Mouse (Mus musculus) stomach, embryonic 16.5 days (tissue): ENCODE data around the gene Ccr5. TPM values are rescaled to one million over a fixed set of nuclear protein-coding genes. Genes with fewer than 3 reads are reported as not detected.

Experiments
- ATAC-seq: fragments of 200-750 bp; cut with Nextera tagmentation; 2 replicates; pipeline ENCODE4 v1.8.0; 2017; ENCODE audit warnings: moderate number of reproducible peaks, moderate TSS enrichment; ENCODE audit not compliant: insufficient read depth, low FRiP score
- H3K27ac ChIP-seq: fragments of 300-500 bp; sonication (generic); 2 replicates; pipeline ENCODE4 v1.5.1; 2014; ENCODE audit warnings: low read length
- H3K27me3 ChIP-seq: fragments of 300-500 bp; sonication (generic); 2 replicates; pipeline ENCODE4 v1.6.1; 2014; ENCODE audit warnings: low read length, control low read depth, mixed read lengths; ENCODE audit not compliant: control insufficient read depth, insufficient read depth
- H3K36me3 ChIP-seq: fragments of 300-500 bp; sonication (generic); 2 replicates; pipeline ENCODE4 v1.6.1; 2014; ENCODE audit warnings: low read length; ENCODE audit not compliant: control insufficient read depth, insufficient read depth
- H3K4me1 ChIP-seq: fragments of 300-500 bp; sonication (generic); 2 replicates; pipeline ENCODE4 v1.6.1; 2014; ENCODE audit warnings: low read length, control low read depth, mixed read lengths; ENCODE audit not compliant: control insufficient read depth, insufficient read depth
- H3K4me2 ChIP-seq: fragments of 300-500 bp; sonication (generic); 2 replicates; pipeline ENCODE4 v1.6.1; 2014; ENCODE audit warnings: low read depth, low read length, mixed read lengths
- H3K4me3 ChIP-seq: fragments of 300-500 bp; sonication (generic); replicated peaks from 2 replicates; pipeline ENCODE4 v1.5.1; 2014; ENCODE audit warnings: mild to moderate bottlenecking, low read length
- H3K9ac ChIP-seq: fragments of 300-500 bp; sonication (generic); 2 replicates; pipeline ENCODE4 v1.6.1; 2014; ENCODE audit warnings: low read length
- H3K9me3 ChIP-seq: fragments of 300-500 bp; sonication (generic); replicated peaks from 2 replicates; pipeline ENCODE4 v1.6.1; 2016; ENCODE audit warnings: low read length, control low read depth; ENCODE audit not compliant: control insufficient read depth
- WGBS: fragments of 180-500 bp; shearing (Covaris S2); extraction: QIAGEN DNeasy Blood & Tissue Kit; methylation state at CpG from one replicate; pipeline ENCODE4 v1.1.7; 2014; 5-methylcytosine and 5-hydroxymethylcytosine counted together
- polyA plus RNA-seq: library from polyadenylated mRNA; unstranded; fragments of >200 nt; fragmentation: Nextera tagmentation; extraction: Ambion mirVana; gene quantifications from 2 replicates; pipeline ENCODE4 v1.2.1, GENCODE M21; 2015

Ccr5 gene
- polyA plus RNA-seq, 1 experiment from 2014 or later: 1.2 TPM

- Histone ChIP-seq H3K4me3 (no peak overlapping the region), H3K4me2 (no peak overlapping the region), H3K36me3 (no peaks in the 10 kb centered on the region), H3K4me1 (no peaks in the 10 kb centered on the region), H3K27me3 (no peaks in the 10 kb centered on the region), H3K27ac (no peak overlapping the region), H3K9me3 (no peaks in the 10 kb centered on the region), H3K9ac (no peak overlapping the region)
- ATAC-seq: no peak
These were observed 14.1 kb upstream of the Ccr5 start for GRCm38 (mm10) chr9:124107232-124107631.

DNA sequence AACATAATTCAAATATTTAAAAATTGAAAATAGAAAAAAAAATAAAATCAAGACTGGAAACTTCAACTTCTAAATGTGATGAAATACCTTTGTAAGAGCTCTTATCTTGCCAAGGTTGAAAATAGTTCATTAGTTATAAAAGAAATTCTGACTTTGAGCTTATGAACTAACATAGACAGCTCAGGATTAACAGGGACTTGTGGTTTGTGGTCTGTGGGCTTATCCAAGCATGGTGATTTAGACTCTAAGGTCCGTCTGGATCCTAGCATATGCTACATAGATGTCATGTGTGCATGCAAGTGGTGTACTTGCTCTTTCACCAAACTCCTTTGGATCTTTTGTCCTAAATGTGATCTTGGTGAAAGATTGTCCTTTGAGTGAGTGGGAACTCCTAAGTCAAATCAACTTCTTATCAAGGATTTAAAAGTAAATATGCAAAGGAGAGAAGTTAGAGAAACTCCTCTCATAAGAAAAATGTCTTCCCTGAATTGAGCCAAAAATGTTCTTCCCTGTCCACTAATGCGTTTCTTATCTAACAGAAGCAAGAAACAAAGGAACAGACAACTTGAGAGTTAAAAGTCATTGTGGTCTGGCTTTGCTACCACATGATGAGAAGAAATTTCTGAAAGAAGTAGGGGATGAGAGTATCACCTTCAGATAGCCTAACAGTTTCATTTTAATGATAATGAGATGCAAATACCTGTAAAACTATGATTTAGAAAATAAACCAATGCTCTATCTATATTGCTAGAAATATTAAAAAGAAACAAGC lies 12.8 kb upstream of the Ccr5 start:
- Histone ChIP-seq H3K27me3 (no peaks in the 10 kb centered on the region), H3K9ac (no peak overlapping the region), H3K27ac (no peak overlapping the region), H3K4me2 (no peak overlapping the region), H3K4me1 (no peaks in the 10 kb centered on the region), H3K9me3 (no peaks in the 10 kb centered on the region), H3K36me3 (no peaks in the 10 kb centered on the region), H3K4me3 (no peak overlapping the region)
- ATAC-seq: no peak
- 50% methylated on average over 2 of the region's 2 CpGs for WGBS

- H3K9ac ChIP-seq: no peak overlapping the region
- H3K27me3 ChIP-seq: no peaks in the 10 kb centered on the region
- no peaks in the 10 kb centered on the region for H3K4me1 ChIP-seq
- no peak overlapping the region for H3K4me2 ChIP-seq
- H3K4me3 ChIP-seq: no peak overlapping the region
- WGBS: 81% methylated on average over 1 of the region's 1 CpGs
- no peaks in the 10 kb centered on the region for H3K36me3 ChIP-seq
- no peak overlapping the region for H3K27ac ChIP-seq
- H3K9me3 ChIP-seq: no peaks in the 10 kb centered on the region
- no peak for ATAC-seq
These were observed 9.3 kb upstream of the Ccr5 start for GRCm38 (mm10) chr9:124111997-124112396.

DNA sequence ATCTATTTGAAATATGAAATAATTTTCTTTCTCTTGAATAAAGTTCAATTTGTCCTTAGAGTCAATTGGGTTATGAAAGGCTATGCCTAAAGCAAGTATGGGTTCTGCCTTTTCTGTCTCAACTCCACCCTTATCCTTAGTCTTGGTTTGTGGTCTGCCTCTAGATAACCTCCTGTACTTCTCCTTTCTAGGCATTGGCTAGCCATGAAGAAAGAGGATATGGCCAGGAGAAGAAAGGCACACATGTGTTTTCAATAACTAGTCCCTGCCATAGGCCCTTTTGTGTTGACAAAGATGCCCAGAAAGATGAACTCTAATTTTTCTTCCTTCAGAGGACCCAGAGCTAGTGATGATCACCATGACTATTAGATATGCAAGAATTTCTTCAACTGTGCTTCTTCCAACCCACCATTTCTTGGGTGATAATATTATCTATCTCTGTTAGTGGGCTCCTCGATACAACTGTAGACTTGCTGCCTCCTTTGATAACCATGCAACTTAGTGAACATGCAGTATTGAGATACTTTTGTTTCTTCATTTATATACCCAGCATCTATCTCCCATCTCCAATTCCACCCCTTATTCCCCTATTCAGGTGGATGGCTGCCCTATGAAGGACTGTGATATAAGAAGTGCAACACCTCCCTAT lies 8.6 kb upstream of the Ccr5 start:
- no peaks in the 10 kb centered on the region for H3K9me3 ChIP-seq
- no peaks in the 10 kb centered on the region for H3K27me3 ChIP-seq
- ATAC-seq: no peak
- H3K27ac ChIP-seq: no peak overlapping the region
- WGBS: 91% methylated on average over 1 of the region's 1 CpGs
- H3K4me1 ChIP-seq: no peaks in the 10 kb centered on the region
- H3K4me2 ChIP-seq: no peak overlapping the region
- H3K4me3 ChIP-seq: no peak overlapping the region
- no peaks in the 10 kb centered on the region for H3K36me3 ChIP-seq
- H3K9ac ChIP-seq: no peak overlapping the region

- H3K27ac ChIP-seq: no peak overlapping the region
- no peak overlapping the region for H3K9ac ChIP-seq
- no peaks in the 10 kb centered on the region for H3K9me3 ChIP-seq
- no peaks in the 10 kb centered on the region for H3K4me1 ChIP-seq
- no peak overlapping the region for H3K4me3 ChIP-seq
- no peak for ATAC-seq
- H3K27me3 ChIP-seq: no peaks in the 10 kb centered on the region
- 62% methylated on average over 1 of the region's 1 CpGs for whole genome bisulfite sequencing
- H3K36me3 ChIP-seq: no peaks in the 10 kb centered on the region
- no peak overlapping the region for H3K4me2 ChIP-seq
These were observed 7.6 kb upstream of the Ccr5 start for GRCm38 (mm10) chr9:124113777-124114176.

GRCm38 (mm10) chr9:124118489-124118888 lies 2.9 kb upstream of the Ccr5 start:
- Histone ChIP-seq H3K4me3 (no peak overlapping the region), H3K4me1 (no peaks in the 10 kb centered on the region), H3K27ac (no peak overlapping the region), H3K9ac (no peak overlapping the region), H3K36me3 (no peaks in the 10 kb centered on the region), H3K9me3 (no peaks in the 10 kb centered on the region), H3K27me3 (no peaks in the 10 kb centered on the region), H3K4me2 (no peak overlapping the region)
- ATAC-seq: no peak
- 86% methylated on average over 1 of the region's 1 CpGs for WGBS

DNA sequence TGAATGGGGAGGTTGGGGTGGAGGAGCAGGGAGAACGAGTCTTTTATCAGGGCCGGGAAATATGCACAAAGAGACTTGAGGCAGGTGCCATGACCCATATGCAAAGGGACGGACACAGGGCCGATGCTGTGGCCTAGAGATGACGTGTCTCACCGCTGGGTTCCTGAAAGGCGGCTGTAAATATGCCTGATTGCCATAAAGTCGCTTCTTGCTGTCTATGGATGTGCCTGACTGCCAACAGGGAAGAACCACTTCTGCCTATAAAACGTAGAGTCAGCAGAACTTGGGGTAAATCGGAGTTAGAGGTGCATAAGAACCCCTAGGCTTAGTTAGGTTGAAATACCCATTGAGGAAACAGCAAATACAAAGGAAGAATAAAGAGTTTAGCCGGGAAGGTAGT lies 4.2 kb downstream of the Ccr5 start:
- H3K4me1 ChIP-seq: peaks cover 6% of the 10 kb centered on the region; the same call in 1 of the 2 replicates
- 77% methylated on average over 11 of the region's 11 CpGs for WGBS
- H3K4me3 ChIP-seq: no peak overlapping the region

GRCm38 (mm10) chr9:124126373-124126772 lies 5.0 kb downstream of the Ccr5 start:
- peaks cover 6% of the 10 kb centered on the region; the same call in 1 of the 2 replicates for H3K4me1 ChIP-seq
- H3K27me3 ChIP-seq: no peaks in the 10 kb centered on the region
- no peaks in the 10 kb centered on the region for H3K36me3 ChIP-seq
- 26% methylated on average over 5 of the region's 5 CpGs for WGBS
- H3K9ac ChIP-seq: no peak overlapping the region; the same call in 1 of the 2 replicates
- H3K4me3 ChIP-seq: no peak overlapping the region
- H3K4me2 ChIP-seq: peak overlapping the region; percentile 20; the same call in 1 of the 2 replicates
- H3K27ac ChIP-seq: peak overlapping the region; percentile 64
- H3K9me3 ChIP-seq: no peaks in the 10 kb centered on the region
- ATAC-seq: no peak

More for the DNA sequence above, 4.2 kb downstream of the Ccr5 start:
- Histone ChIP-seq H3K9me3 (no peaks in the 10 kb centered on the region), H3K27me3 (no peaks in the 10 kb centered on the region), H3K9ac (no peak overlapping the region), H3K36me3 (no peaks in the 10 kb centered on the region), H3K4me2 (no peak overlapping the region), H3K27ac (peak overlapping the region; percentile 64; the same call in 1 of the 2 replicates)
- ATAC-seq: no peak

DNA sequence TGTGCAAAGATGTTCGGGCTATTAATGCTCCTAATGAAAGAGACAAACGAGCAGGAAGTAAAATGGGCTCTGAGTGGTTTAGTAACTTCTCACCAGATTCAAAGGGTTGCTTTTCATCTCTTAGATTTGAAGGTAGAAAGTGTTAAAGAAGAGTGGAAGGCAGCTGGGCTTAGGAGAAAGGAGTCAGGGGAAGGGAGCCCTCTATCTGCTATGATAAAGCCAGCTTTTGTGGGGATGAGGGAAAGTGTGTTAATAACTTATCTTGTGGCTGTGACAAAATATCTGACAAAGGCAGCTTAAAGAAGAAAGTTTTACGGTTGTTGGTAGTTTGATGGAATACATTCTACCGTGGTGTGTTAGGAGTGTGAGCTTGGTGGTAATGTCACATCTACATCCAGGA lies 6.1 kb downstream of the Ccr5 start:
- no peak overlapping the region for H3K4me2 ChIP-seq
- H3K4me1 ChIP-seq: peaks cover 6% of the 10 kb centered on the region; the same call in 1 of the 2 replicates
- H3K36me3 ChIP-seq: no peaks in the 10 kb centered on the region
- no peaks in the 10 kb centered on the region for H3K9me3 ChIP-seq
- H3K27ac ChIP-seq: peak overlapping the region; percentile 32
- no peak overlapping the region for H3K9ac ChIP-seq
- no peak for ATAC-seq
- 31% methylated on average over 4 of the region's 4 CpGs for WGBS
- no peaks in the 10 kb centered on the region for H3K27me3 ChIP-seq
- H3K4me3 ChIP-seq: no peak overlapping the region
